Mouse (Mus musculus): ENCODE results near the gene Wdr25. TPM values are rescaled to one million over a fixed set of nuclear protein-coding genes. Genes with fewer than 3 reads are reported as not detected.

Wdr25 gene
- polyA plus RNA-seq, 1 experiment = not detected

DNA sequence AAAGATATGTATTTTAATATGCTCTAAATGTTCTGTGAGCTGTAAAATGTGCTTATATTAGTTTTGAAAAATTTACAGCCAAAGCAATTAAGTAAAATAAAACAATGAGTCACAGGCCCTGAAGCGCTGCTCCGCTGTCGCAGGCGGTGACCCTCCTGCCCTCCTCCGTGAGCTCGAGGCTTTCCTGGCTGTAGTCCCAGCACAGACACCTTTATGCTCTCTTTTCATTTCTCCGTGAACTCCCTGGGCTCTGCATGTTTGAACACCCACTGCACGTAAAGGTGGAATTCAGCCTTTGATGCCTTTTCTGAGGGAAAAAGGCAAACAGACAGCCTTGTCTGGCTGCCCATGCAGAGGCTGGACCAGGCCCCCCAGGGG is 10.8 kb downstream of the Wdr25 start:
- Histone ChIP-seq H3K4me1 (ENCODE audit: control insufficient read depth, insufficient read depth, low read length) (peaks cover 20% of the 10 kb centered on the region), H3K27ac (ENCODE audit: insufficient read depth, low read depth, low read length) (no peak overlapping the region), H3K4me3 (ENCODE audit: insufficient read depth, low read depth, low read length) (no peak overlapping the region)
- TF ChIP-seq POLR2A (IDR thresholded peaks at IDR 0.05; ENCODE audit: insufficient read depth, low read depth, low read length) = no peak
- TF ChIP-seq CTCF (IDR thresholded peaks at IDR 0.05; ENCODE audit: insufficient read depth, low read depth, low read length) = no peak
- WGBS = 34% methylated on average over 8 of the region's 8 CpGs

DNA sequence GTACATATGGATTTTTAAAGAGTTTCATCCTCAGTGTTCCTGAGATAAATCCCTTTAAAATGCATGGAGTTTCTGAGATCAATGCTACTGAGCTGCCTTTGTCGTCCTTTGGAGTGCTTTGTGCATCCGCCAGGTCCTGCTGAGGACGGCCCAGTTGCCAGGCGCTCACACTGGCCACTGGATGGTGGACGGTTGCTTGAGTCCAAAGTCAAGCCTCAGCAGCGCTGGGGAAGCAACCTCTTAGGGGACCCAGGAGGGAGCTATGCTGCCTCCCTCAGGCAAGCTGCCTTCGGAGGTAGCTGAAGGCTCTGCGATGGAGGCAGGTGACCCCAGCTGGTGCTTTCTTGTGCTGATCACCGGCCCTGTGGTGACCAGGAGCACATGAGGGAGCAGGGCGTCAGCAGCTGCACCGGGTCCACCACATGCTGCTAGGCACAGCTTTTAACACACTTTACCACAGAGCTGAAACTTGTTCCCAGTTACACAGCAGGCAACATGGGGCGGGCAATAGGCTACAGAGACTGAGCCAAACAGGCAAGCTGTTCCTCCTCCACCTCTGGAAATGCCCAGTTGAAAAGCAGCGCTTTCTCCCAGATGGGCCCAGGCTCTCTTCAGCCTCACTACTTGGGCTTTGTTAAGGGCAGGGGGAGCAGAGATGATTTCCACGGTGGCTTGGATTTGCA is 12.3 kb downstream of the Wdr25 start:
- TF ChIP-seq CTCF (IDR thresholded peaks at IDR 0.05; ENCODE audit: insufficient read depth, low read depth, low read length) (no peak), POLR2A (IDR thresholded peaks at IDR 0.05; ENCODE audit: insufficient read depth, low read depth, low read length) (no peak)
- Histone ChIP-seq H3K27ac (ENCODE audit: insufficient read depth, low read depth, low read length) (no peak overlapping the region), H3K4me1 (ENCODE audit: control insufficient read depth, insufficient read depth, low read length) (peaks cover 22% of the 10 kb centered on the region), H3K4me3 (ENCODE audit: insufficient read depth, low read depth, low read length) (no peak overlapping the region)
- 82% methylated on average over 14 of the region's 14 CpGs for WGBS

DNA sequence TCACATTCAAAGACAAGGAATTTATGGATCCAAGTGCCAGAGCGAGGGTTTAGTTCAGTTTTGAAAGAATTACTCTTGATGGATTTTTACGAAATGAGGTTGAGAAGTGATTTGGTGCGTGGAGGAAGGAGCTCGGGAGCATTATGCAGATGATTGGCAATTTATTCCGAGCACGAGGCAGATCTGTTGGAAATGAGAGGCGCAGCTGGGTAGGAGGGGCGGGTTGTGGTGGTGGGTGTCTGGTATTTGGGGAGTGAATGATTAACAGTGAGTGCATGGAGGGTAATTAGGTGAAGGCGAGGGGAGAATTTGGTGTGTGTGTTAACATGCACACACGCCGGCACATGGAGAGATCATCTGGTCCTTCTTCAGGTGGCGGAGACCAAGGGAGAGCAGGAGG is 13.0 kb downstream of the Wdr25 start:
- TF ChIP-seq CTCF (IDR thresholded peaks at IDR 0.05; ENCODE audit: insufficient read depth, low read depth, low read length) = no peak
- TF ChIP-seq POLR2A (IDR thresholded peaks at IDR 0.05; ENCODE audit: insufficient read depth, low read depth, low read length) = no peak
- WGBS = 66% methylated on average over 12 of the region's 12 CpGs
- H3K27ac ChIP-seq (ENCODE audit: insufficient read depth, low read depth, low read length) = no peak overlapping the region
- H3K4me3 ChIP-seq (ENCODE audit: insufficient read depth, low read depth, low read length) = no peak overlapping the region
- H3K4me1 ChIP-seq (ENCODE audit: control insufficient read depth, insufficient read depth, low read length) = peaks cover 22% of the 10 kb centered on the region

DNA sequence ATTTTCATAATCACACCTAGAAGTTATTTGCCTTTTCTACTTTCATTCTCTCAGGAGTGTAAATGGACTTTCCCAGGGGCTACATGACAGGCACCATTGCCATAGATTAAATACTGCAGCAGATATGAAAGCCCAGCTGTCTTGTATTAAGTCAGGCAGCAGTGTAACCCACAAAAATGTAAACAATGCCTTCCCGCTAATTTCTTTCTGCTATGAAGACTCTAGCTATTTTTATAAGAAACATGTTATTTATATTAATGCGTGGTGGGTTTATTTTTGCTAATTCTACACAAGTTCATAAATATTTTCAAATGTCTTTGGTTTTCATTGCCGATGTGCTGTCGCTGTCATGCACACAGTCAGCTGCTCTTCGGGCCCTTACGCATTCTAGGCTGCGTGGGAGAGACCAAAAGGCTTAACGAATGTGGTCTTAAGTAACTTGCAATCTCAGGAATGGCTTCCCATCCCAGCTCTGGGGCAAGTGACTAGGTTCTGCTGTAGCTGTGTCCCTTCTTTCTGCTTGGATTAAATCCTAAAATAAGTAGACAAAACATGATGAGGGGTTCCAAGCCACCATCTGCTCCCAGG is 16.5 kb downstream of the Wdr25 start:
- H3K4me1 ChIP-seq (ENCODE audit: control insufficient read depth, insufficient read depth, low read length) = peaks cover 22% of the 10 kb centered on the region

DNA sequence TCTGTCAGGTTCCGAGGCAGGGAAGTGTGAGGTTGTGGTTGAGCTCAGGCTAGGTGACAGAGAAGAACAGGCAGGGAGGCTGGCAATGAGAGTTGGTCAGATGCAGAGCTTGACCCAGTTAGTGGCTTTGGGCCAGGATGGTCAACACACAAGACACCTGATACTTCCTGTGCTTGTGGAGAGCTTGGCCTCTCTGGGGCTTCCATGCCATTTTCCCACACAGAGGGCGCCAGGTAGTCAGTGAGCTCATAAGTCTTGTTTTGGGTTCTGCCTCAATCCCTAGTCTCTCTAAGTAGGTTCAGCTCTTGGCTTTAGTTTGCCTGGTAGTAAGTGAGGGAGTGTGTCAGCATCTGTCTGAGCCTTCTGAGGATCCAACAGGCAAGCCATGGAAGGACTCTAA is 19.0 kb downstream of the Wdr25 start:
- no peak overlapping the region for H3K27ac ChIP-seq (ENCODE audit: insufficient read depth, low read depth, low read length)
- TF ChIP-seq CTCF (IDR thresholded peaks at IDR 0.05; ENCODE audit: insufficient read depth, low read depth, low read length) (no peak), POLR2A (IDR thresholded peaks at IDR 0.05; ENCODE audit: insufficient read depth, low read depth, low read length) (no peak)
- H3K4me1 ChIP-seq (ENCODE audit: control insufficient read depth, insufficient read depth, low read length) = peaks cover 30% of the 10 kb centered on the region
- WGBS = 97% methylated on average over 2 of the region's 2 CpGs
- no peak overlapping the region for H3K4me3 ChIP-seq (ENCODE audit: insufficient read depth, low read depth, low read length)

More for the DNA sequence above, 16.5 kb downstream of the Wdr25 start:
- Histone ChIP-seq H3K4me3 (ENCODE audit: insufficient read depth, low read depth, low read length) (no peak overlapping the region), H3K27ac (ENCODE audit: insufficient read depth, low read depth, low read length) (no peak overlapping the region)
- no peak for TF ChIP-seq CTCF (IDR thresholded peaks at IDR 0.05; ENCODE audit: insufficient read depth, low read depth, low read length)
- no peak for TF ChIP-seq POLR2A (IDR thresholded peaks at IDR 0.05; ENCODE audit: insufficient read depth, low read depth, low read length)
- 79% methylated on average over 8 of the region's 8 CpGs for WGBS

DNA sequence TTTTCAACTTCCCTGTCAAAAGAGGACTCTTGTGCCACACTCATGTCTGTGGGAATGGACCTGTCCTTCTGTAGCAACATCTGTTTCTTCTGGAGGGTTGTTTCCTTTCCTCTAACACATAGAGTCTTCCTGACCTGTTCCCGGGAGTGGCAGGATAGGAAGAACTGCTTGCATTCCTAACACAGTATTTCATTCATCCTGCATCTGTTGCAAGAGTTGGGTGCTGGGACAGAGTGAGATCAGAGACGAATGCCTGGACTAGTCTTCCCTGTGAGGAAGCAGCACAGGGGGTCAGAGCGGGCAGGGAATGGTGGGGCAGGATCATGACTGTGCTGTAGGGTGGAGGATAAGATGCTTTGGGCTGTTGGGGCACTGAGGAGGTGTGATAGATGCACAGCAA is 20.8 kb downstream of the Wdr25 start:
- 67% methylated on average over 3 of the region's 3 CpGs for WGBS
- TF ChIP-seq POLR2A (IDR thresholded peaks at IDR 0.05; ENCODE audit: insufficient read depth, low read depth, low read length) (no peak), CTCF (IDR thresholded peaks at IDR 0.05; ENCODE audit: insufficient read depth, low read depth, low read length) (no peak)
- Histone ChIP-seq H3K27ac (ENCODE audit: insufficient read depth, low read depth, low read length) (no peak overlapping the region), H3K4me3 (ENCODE audit: insufficient read depth, low read depth, low read length) (no peak overlapping the region), H3K4me1 (ENCODE audit: control insufficient read depth, insufficient read depth, low read length) (peaks cover 40% of the 10 kb centered on the region)

DNA sequence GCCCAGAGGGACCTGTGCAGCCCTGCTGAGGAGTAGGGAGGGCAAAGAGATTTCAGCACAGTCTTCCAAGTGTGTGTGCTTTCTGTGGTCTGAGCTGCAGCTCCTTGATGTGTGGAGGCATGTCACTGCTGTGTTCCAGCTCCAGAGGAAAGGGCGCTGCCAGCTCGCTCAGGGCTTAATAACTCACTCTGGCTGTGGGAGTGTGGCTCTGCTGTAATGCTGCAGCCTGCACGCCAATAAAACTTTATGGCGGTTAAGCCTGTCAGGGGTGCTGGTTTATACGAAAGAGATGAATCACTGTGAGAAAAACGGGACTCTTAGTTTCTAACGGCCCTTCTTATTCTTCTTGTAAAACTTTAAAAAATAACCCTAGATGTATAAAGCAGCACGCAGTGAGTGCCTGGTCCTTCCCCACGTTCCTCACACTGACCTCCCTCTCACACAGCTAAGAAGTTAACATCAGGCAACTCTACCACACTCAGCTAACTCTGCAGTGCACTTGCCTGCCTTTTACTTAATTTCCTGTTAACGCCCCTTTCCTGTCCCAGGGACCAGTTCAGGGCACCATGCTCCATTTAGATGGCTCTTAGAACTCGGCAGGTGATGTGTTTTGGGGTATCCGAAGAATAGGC is 21.4 kb downstream of the Wdr25 start:
- no peak for TF ChIP-seq CTCF (IDR thresholded peaks at IDR 0.05; ENCODE audit: insufficient read depth, low read depth, low read length)
- Histone ChIP-seq H3K4me1 (ENCODE audit: control insufficient read depth, insufficient read depth, low read length) (peaks cover 40% of the 10 kb centered on the region), H3K27ac (ENCODE audit: insufficient read depth, low read depth, low read length) (no peak overlapping the region), H3K4me3 (ENCODE audit: insufficient read depth, low read depth, low read length) (no peak overlapping the region)
- 61% methylated on average over 12 of the region's 12 CpGs for WGBS

DNA sequence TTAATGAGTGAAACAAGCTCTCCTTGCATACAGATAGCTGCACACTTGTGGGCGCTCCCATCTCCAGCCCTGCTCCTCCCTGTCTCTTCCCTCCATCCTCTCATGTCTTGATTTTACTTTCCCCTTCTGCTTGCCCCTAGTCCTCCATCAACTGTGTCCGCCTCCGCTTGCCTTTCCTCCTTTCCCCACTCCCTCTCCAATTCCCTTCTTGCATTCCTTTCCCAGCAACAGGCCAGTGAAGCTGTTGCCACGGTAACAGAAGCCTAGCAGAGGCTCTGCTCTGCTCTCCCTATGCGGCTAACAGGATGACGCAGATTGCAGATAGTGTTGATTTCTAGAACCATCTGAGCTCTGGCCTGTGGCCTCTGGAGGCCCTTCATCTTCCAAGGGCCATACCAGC is 22.5 kb downstream of the Wdr25 start:
- no peak for TF ChIP-seq CTCF (IDR thresholded peaks at IDR 0.05; ENCODE audit: insufficient read depth, low read depth, low read length)
- TF ChIP-seq POLR2A (IDR thresholded peaks at IDR 0.05; ENCODE audit: insufficient read depth, low read depth, low read length) = no peak
- WGBS = 26% methylated on average over 6 of the region's 6 CpGs
- H3K4me3 ChIP-seq (ENCODE audit: insufficient read depth, low read depth, low read length) = no peak overlapping the region
- H3K4me1 ChIP-seq (ENCODE audit: control insufficient read depth, insufficient read depth, low read length) = peaks cover 37% of the 10 kb centered on the region
- peak overlapping the region; percentile 63 for H3K27ac ChIP-seq (ENCODE audit: insufficient read depth, low read depth, low read length)

DNA sequence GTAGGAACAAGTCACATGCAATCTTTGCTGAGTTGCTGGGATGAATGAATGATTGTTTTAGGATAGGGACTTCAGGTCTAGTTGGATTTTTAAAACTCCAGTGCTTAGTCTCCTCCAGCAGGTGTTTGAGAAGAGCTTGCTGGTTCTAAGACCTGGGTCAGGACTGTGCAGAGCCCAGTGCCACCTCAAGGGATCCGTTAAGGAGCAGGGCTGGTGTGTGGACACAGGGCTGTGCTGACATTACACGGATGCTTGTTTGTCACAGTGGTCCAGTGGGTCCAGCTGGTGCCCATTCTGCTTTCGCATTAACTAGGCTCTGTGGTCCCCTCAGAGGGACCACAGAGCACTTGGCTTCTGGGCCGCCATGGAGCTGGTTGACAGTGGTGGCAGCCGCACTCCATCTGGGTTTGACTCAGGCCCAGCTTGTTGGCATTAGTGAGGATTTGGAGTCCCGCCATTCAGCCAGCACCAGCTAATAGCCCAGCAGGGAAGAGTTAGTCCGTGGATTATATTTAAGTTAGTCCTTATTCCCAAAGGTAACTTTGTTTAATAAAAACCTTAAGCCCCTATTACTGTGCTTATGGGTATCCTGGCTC is 23.1 kb downstream of the Wdr25 start:
- TF ChIP-seq POLR2A (IDR thresholded peaks at IDR 0.05; ENCODE audit: insufficient read depth, low read depth, low read length) (no peak), CTCF (IDR thresholded peaks at IDR 0.05; ENCODE audit: insufficient read depth, low read depth, low read length) (no peak)
- 51% methylated on average over 7 of the region's 7 CpGs for WGBS
- Histone ChIP-seq H3K27ac (ENCODE audit: insufficient read depth, low read depth, low read length) (peak overlapping the region; percentile 63), H3K4me1 (ENCODE audit: control insufficient read depth, insufficient read depth, low read length) (peaks cover 37% of the 10 kb centered on the region), H3K4me3 (ENCODE audit: insufficient read depth, low read depth, low read length) (no peak overlapping the region)

Data from olfactory bulb, adult 2 months (tissue).